Comparison of ENCODE assay signal across 8 mouse cellular contexts in the genomic region with DNA sequence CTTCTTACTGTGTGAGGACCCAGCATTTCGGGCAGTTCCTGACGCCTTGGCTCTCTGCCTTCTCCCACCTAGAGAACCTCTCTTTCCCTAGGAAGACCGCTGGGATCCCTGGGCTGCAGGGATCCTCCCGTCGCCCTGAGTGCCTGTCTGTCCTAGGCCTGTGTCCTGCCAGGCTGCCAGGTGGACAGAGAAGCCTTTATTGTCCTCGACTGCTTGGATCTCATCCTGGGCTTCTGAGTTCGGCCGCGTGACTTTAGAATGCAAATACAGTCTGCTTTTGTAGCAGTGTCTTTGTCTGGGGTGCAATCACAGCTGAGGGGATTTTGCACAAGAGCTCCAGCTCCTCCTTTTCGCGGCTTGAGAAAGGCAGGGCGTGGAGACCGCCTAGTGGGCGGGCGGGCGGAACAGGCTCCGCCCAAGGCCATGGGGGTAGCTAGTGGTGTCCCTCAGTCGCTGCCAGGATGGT.
DNase-seq lines count a peak whose midpoint lies in the region; ATAC-seq and TF ChIP-seq lines count a peak whose summit lies in the region.

No protein-coding gene starts in this region.

- peaks cover 15% of the 10 kb centered on the region; the same call in 1 of the 2 replicates for H3K4me1 ChIP-seq in hindbrain, postnatal 0 days (ENCODE audit: insufficient read depth, low read length)

- peak overlapping the region; percentile 41 for H3K27ac ChIP-seq in gastrocnemius, adult 2 months
- peak overlapping the region; percentile 64; the same call in 1 of the 2 replicates for H3K27ac ChIP-seq in hindbrain, postnatal 0 days

- H3K36me3 ChIP-seq in hindbrain, postnatal 0 days (ENCODE audit: insufficient read depth, low read length), result no peaks in the 10 kb centered on the region

- peak overlapping the region; percentile 54 for H3K4me2 ChIP-seq in hindbrain, postnatal 0 days (ENCODE audit: low read depth, low read length)

- intact Hi-C loops in gastrocnemius, adult 2 months (cut with DNase I), result no loop called here

- TF ChIP-seq CTCF in gastrocnemius, adult 2 months (IDR thresholded peaks at IDR 0.05), result no peak
- TF ChIP-seq CTCF in hindbrain, postnatal 0 days (IDR thresholded peaks at IDR 0.05; ENCODE audit: low read depth), result peak; percentile 29; the same call in 1 of the 2 replicates

- DNase-seq in WW6 (ENCODE audit: low read depth, low spot score), result peak; percentile 45
- peak; percentile 23 to 38 for DNase-seq in cerebellum, postnatal 25 days
- peak; percentile 63 for DNase-seq in gastrocnemius, adult 2 months
- DNase-seq in hindbrain, postnatal 0 days (ENCODE audit: low spot score), result peak; percentile 81
- peak; percentile 6 to 23 for DNase-seq in left cerebral cortex, adult 18-20 months (ENCODE audit: low spot score in 2 of 2)
- DNase-seq in lung, postnatal 14 days, result peak; percentile 44
- peak; percentile 39 for DNase-seq in right cerebral cortex, adult 18-20 months
- no peak for DNase-seq in thymus, postnatal 14 days

- H3K4me3 ChIP-seq in gastrocnemius, adult 2 months, result peak overlapping the region; percentile 56
- H3K4me3 ChIP-seq in hindbrain, postnatal 0 days (ENCODE audit: low read length), result peak overlapping the region; percentile 18

- H3K9me3 ChIP-seq in hindbrain, postnatal 0 days (ENCODE audit: low read length), result no peaks in the 10 kb centered on the region

- 2% methylated on average over 18 of the region's 18 CpGs for whole genome bisulfite sequencing in hindbrain, postnatal 0 days

- no peaks in the 10 kb centered on the region for H3K27me3 ChIP-seq in hindbrain, postnatal 0 days (ENCODE audit: insufficient read depth, low read length)

- H3K9ac ChIP-seq in hindbrain, postnatal 0 days (replicated peaks; ENCODE audit: low read length), result peak overlapping the region; percentile 49

- peak; percentile 92 for ATAC-seq in hindbrain, postnatal 0 days
